Mouse (Mus musculus): ENCODE data around the gene Prox1. TPM values are rescaled to one million over a fixed set of nuclear protein-coding genes. Genes with fewer than 3 reads are reported as not detected.
A peak's percentile ranks its signal among the peaks of the same experiment; 100 is the strongest.

Prox1 gene
- 3.0 and 3.9 TPM in 2 replicates for polyA plus RNA-seq (2016; fragmentation: Nextera tagmentation; extraction: Ambion mirVana)

GRCm38 (mm10) chr1:190169911-190170818 lies at the start of gene Prox1:
TSS of gene Prox1 (minus strand) at chr1:190170714.
- Histone ChIP-seq H3K9me3 (no peaks in the 10 kb centered on the region), H3K27me3 (replicated peaks; ENCODE audit: low read depth, poor library complexity, severe bottlenecking) (peaks cover 93% of the 10 kb centered on the region), H3K4me1 (peaks cover 62% of the 10 kb centered on the region), H3K4me3 (peak within 1 kb of the TSS; percentile 64), H3K36me3 (replicated peaks) (no peaks in the 10 kb centered on the region), H3K27ac (replicated peaks) (peak within 1 kb of the TSS; percentile 81)
- under 1% methylated on average over 62 of the region's 62 CpGs for WGBS
- peak; percentile 90 for DNase-seq (ENCODE audit: low spot score)

- WGBS, result 79% methylated on average over 15 of the region's 15 CpGs
Observed at GRCm38 (mm10) chr1:190216621-190217020, 46.1 kb upstream of the Prox1 start.

DNA sequence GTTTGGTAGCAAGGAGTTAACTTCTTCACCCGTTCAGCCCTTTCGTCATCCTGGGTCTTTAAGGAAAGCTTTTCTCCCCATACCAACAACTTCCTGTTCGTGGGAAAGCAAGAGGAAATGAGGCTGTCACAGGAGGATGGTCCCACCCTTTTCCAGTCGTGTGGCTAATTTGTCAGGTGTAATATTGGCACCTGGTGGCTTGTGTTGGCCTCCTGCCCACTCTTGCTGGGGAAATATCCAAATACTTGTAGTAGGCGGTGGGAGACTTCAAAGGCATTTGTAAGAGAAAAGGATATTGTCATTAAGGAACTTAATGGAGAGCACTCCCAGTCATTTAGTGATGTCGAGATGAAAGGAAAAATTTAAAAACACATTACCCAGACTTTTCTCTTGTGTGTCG lies 44.1 kb upstream of the Prox1 start:
- no peak for DNase-seq (ENCODE audit: low spot score)
- H3K27me3 ChIP-seq (replicated peaks; ENCODE audit: low read depth, poor library complexity, severe bottlenecking), result no peaks in the 10 kb centered on the region
- 79% methylated on average over 7 of the region's 7 CpGs for WGBS
- H3K9me3 ChIP-seq, result no peaks in the 10 kb centered on the region
- H3K4me3 ChIP-seq, result no peak overlapping the region
- peaks cover 5% of the 10 kb centered on the region; the same call in 1 of the 2 replicates for H3K4me1 ChIP-seq
- no peaks in the 10 kb centered on the region for H3K36me3 ChIP-seq (replicated peaks)
- no peak overlapping the region for H3K27ac ChIP-seq (replicated peaks)

More at GRCm38 (mm10) chr1:190216621-190217020, 46.1 kb upstream of the Prox1 start:
- Histone ChIP-seq H3K4me3 (no peak overlapping the region), H3K4me1 (peaks cover 5% of the 10 kb centered on the region; the same call in 1 of the 2 replicates), H3K27me3 (replicated peaks; ENCODE audit: low read depth, poor library complexity, severe bottlenecking) (no peaks in the 10 kb centered on the region), H3K9me3 (no peaks in the 10 kb centered on the region), H3K36me3 (replicated peaks) (no peaks in the 10 kb centered on the region), H3K27ac (replicated peaks) (no peak overlapping the region)
- DNase-seq (ENCODE audit: low spot score), result no peak

- DNase-seq (ENCODE audit: low spot score), result no peak
- no peak overlapping the region for H3K4me3 ChIP-seq
- H3K27me3 ChIP-seq (replicated peaks; ENCODE audit: low read depth, poor library complexity, severe bottlenecking), result no peaks in the 10 kb centered on the region
- H3K4me1 ChIP-seq, result peaks cover 5% of the 10 kb centered on the region; the same call in 1 of the 2 replicates
- H3K27ac ChIP-seq (replicated peaks), result no peak overlapping the region
- 93% methylated on average over 6 of the region's 6 CpGs for WGBS
- no peaks in the 10 kb centered on the region for H3K36me3 ChIP-seq (replicated peaks)
- no peaks in the 10 kb centered on the region for H3K9me3 ChIP-seq
Observed at GRCm38 (mm10) chr1:190213175-190213574, 42.7 kb upstream of the Prox1 start.

- Histone ChIP-seq H3K9me3 (no peaks in the 10 kb centered on the region), H3K27ac (replicated peaks) (no peak overlapping the region), H3K4me3 (no peak overlapping the region), H3K36me3 (replicated peaks) (no peaks in the 10 kb centered on the region), H3K4me1 (no peaks in the 10 kb centered on the region), H3K27me3 (replicated peaks; ENCODE audit: low read depth, poor library complexity, severe bottlenecking) (no peaks in the 10 kb centered on the region)
- no peak for DNase-seq (ENCODE audit: low spot score)
- 87% methylated on average over 8 of the region's 8 CpGs for WGBS
Observed at GRCm38 (mm10) chr1:190207246-190207645, 36.7 kb upstream of the Prox1 start.

DNA sequence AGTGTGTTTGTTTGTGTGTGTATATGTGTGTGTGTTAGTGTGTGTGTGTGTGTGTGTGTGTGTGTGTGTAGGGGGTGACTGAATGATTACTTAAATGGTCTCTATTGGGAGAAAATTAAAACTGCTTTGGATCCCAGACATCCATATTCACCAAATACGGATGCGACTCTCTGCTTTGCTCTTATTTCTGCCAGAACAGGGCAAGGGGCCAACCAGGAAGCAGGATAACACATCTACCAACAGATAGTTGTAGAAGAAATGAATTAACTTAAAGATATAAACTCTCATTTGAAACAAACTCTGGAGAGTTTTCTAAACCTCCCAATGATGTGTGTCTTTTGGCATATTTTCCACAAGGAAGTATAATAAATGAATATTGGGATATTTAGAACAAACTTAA lies 35.2 kb upstream of the Prox1 start:
- no peak overlapping the region for H3K27ac ChIP-seq (replicated peaks)
- DNase-seq (ENCODE audit: low spot score), result no peak
- no peak overlapping the region for H3K4me3 ChIP-seq
- no peaks in the 10 kb centered on the region for H3K36me3 ChIP-seq (replicated peaks)
- 94% methylated on average over 2 of the region's 2 CpGs for WGBS
- no peaks in the 10 kb centered on the region for H3K9me3 ChIP-seq
- no peaks in the 10 kb centered on the region for H3K27me3 ChIP-seq (replicated peaks; ENCODE audit: low read depth, poor library complexity, severe bottlenecking)
- H3K4me1 ChIP-seq, result no peaks in the 10 kb centered on the region

DNA sequence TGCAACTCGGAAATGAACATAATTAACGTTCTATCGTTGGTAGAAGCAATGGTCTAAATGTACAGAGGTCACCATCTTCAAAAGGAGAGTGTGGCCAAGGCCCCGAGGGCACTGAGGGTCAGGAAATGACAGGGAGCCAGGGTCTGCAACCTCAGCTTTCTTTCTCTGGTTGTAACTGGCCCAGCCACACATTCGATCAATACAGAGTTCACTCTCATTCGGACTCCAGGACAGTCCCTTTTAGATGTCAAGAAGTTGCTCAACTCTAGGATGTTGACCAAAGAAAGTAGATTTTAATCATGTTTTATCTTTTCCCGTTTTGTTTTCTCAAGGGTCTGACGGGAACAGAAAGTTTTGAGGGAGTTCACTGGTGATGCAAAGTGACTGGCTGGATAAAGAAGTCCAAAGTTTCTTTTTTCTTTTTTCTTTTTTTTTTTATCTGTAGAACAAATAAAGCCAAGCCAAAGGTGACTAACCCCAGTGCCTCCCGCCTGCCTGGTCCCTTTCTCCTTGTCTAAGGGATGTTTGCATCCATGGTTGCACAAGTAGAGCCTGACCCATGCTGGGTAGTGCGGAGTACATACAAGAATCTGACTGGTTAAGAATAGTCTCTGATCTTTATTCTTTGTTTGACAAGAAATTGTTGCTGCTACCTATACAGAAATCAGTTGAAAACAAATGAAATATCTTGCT lies 34.0 kb upstream of the Prox1 start:
- H3K9me3 ChIP-seq, result no peaks in the 10 kb centered on the region
- no peak for DNase-seq (ENCODE audit: low spot score)
- no peak overlapping the region for H3K4me3 ChIP-seq
- no peaks in the 10 kb centered on the region for H3K4me1 ChIP-seq
- no peaks in the 10 kb centered on the region for H3K27me3 ChIP-seq (replicated peaks; ENCODE audit: low read depth, poor library complexity, severe bottlenecking)
- no peak overlapping the region for H3K27ac ChIP-seq (replicated peaks)
- 38% methylated on average over 10 of the region's 10 CpGs for WGBS
- no peaks in the 10 kb centered on the region for H3K36me3 ChIP-seq (replicated peaks)

GRCm38 (mm10) chr1:190201696-190202095 lies 31.2 kb upstream of the Prox1 start:
- Histone ChIP-seq H3K4me3 (no peak overlapping the region), H3K4me1 (no peaks in the 10 kb centered on the region), H3K36me3 (replicated peaks) (no peaks in the 10 kb centered on the region), H3K9me3 (no peaks in the 10 kb centered on the region), H3K27ac (replicated peaks) (no peak overlapping the region), H3K27me3 (replicated peaks; ENCODE audit: low read depth, poor library complexity, severe bottlenecking) (no peaks in the 10 kb centered on the region; the same call in 1 of the 2 replicates)
- DNase-seq (ENCODE audit: low spot score), result no peak
- 83% methylated on average over 6 of the region's 6 CpGs for WGBS

- Histone ChIP-seq H3K27ac (replicated peaks) (no peak overlapping the region), H3K36me3 (replicated peaks) (no peaks in the 10 kb centered on the region), H3K4me3 (no peak overlapping the region), H3K9me3 (no peaks in the 10 kb centered on the region), H3K4me1 (no peaks in the 10 kb centered on the region), H3K27me3 (replicated peaks; ENCODE audit: low read depth, poor library complexity, severe bottlenecking) (no peaks in the 10 kb centered on the region; the same call in 1 of the 2 replicates)
- no peak for DNase-seq (ENCODE audit: low spot score)
- 90% methylated on average over 4 of the region's 4 CpGs for WGBS
Observed at GRCm38 (mm10) chr1:190200996-190201395, 30.5 kb upstream of the Prox1 start.

- Histone ChIP-seq H3K36me3 (replicated peaks) (no peaks in the 10 kb centered on the region), H3K27ac (replicated peaks) (no peak overlapping the region), H3K9me3 (no peaks in the 10 kb centered on the region), H3K4me1 (no peaks in the 10 kb centered on the region), H3K27me3 (replicated peaks; ENCODE audit: low read depth, poor library complexity, severe bottlenecking) (peaks cover 4% of the 10 kb centered on the region; the same call in 1 of the 2 replicates), H3K4me3 (no peak overlapping the region)
- WGBS, result 84% methylated on average over 2 of the region's 2 CpGs
- no peak for DNase-seq (ENCODE audit: low spot score)
Observed at GRCm38 (mm10) chr1:190198247-190198646, 27.7 kb upstream of the Prox1 start.

DNA sequence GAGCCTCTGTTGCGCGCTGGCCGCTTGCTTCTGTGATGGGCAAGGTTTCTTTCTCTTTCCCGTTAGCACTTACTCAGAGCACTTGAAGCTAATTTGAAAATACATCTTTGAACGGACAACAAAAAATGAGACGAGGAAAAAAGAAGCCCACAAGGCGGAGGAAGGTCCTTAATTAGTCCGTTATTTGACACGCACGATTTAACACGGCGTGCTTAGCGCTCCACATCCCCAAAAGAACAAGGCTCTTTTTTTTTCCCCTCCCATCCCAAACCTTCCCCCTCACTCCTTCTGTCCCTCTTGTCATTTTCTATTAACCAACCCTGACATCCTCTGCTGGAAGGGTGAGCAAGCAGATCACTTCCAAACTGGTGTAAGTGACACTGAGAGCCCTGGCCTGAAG lies 21.5 kb upstream of the Prox1 start:
- Histone ChIP-seq H3K27me3 (replicated peaks; ENCODE audit: low read depth, poor library complexity, severe bottlenecking) (peaks cover 29% of the 10 kb centered on the region), H3K4me1 (peaks cover 20% of the 10 kb centered on the region), H3K36me3 (replicated peaks) (no peaks in the 10 kb centered on the region), H3K4me3 (no peak overlapping the region; the same call in 1 of the 2 replicates), H3K9me3 (no peaks in the 10 kb centered on the region), H3K27ac (replicated peaks) (no peak overlapping the region)
- no peak for DNase-seq (ENCODE audit: low spot score)
- 31% methylated on average over 13 of the region's 13 CpGs for WGBS

DNA sequence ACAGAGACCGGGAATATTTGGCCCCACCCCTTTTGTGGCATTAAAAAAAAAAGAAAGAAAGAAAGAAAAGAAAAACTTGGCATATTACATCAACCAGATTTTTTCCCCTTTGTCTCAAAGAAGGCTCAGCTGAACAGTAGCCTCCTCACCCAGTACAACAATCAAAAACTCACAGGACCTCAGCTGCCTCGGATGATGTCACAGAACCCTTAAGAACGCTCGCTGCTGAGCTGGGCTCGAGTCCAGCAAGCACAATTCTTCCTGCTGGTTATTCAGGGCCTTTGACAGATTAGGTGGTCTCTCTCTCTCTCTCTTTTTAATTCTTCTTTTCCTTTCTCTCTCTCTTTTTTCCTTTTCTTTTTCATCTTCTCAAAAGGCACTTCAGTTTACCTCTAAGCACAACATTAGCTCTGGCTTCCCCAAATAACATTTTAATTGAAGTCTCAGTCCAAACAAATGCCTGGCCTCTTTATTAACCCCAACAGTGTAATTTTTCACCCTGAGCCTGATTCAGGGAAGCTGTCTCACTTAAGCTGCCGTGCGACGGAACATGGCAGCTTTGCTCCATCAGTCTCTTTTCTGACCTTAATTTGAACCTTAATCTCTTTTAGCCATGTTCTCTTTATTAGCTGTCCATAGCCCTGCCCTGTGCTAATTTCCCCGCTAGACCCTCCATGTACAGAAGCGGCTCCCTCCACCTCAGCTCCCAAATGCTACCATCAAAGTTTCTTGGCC lies 19.9 kb upstream of the Prox1 start:
- H3K36me3 ChIP-seq (replicated peaks), result no peaks in the 10 kb centered on the region
- H3K27me3 ChIP-seq (replicated peaks; ENCODE audit: low read depth, poor library complexity, severe bottlenecking), result peaks cover 29% of the 10 kb centered on the region
- 39% methylated on average over 10 of the region's 10 CpGs for WGBS
- peaks cover 20% of the 10 kb centered on the region for H3K4me1 ChIP-seq
- no peak overlapping the region for H3K27ac ChIP-seq (replicated peaks)
- H3K4me3 ChIP-seq, result no peak overlapping the region
- no peaks in the 10 kb centered on the region for H3K9me3 ChIP-seq
- DNase-seq (ENCODE audit: low spot score), result no peak

Data from embryonic facial prominence, embryonic 10.5 days (tissue).